Mouse (Mus musculus) bone marrow, adult 2 months (tissue): ENCODE measurements around the gene Ddn.

ENCODE experiments used
- CTCF ChIP-seq: fragments of 200-500 bp; IDR thresholded peaks from 2 replicates; pipeline ENCODE4 v1.5.1; 2011; ENCODE audit warnings: low read length, control low read depth; ENCODE audit not compliant: control insufficient read depth, insufficient read depth
- POLR2A ChIP-seq: fragments of 200-500 bp; IDR thresholded peaks from 2 replicates; pipeline ENCODE4 v1.6.1; 2011; ENCODE audit warnings: low read depth, mild to moderate bottlenecking, control low read depth, low read length, borderline replicate concordance; ENCODE audit not compliant: control insufficient read depth

GRCm38 (mm10) chr15:98843595-98844223 is 34.4 kb upstream of the Ddn start:
- TF ChIP-seq POLR2A (no peak), CTCF (no peak)
